Mouse (Mus musculus): Measurements from ENCODE around the gene Ssbp4. TPM values are rescaled to one million over a fixed set of nuclear protein-coding genes. Genes with fewer than 3 reads are reported as not detected.
"Not testable (repeated sequence)": the region's sequence is repeated elsewhere in the genome, so short reads cannot be mapped to it uniquely, and the experiment has no call there.

Gene Ssbp4
- total and polyA plus RNA-seq, 2 experiments from 2014 or later: 204 to 249 TPM

- TF ChIP-seq CTCF (IDR thresholded peaks at IDR 0.05; ENCODE audit: low read depth): no peak
- WGBS: 87% methylated on average over 12 of the region's 12 CpGs
- peaks cover 8% of the 10 kb centered on the region for H3K4me1 ChIP-seq (ENCODE audit: insufficient read depth)
These were observed 17.1 kb downstream of the Ssbp4 start for GRCm38 (mm10) chr8:70591569-70591968.

GRCm38 (mm10) chr8:70587955-70588354, 20.7 kb downstream of the Ssbp4 start:
- H3K9me3 ChIP-seq (ENCODE audit: low read length): not testable (repeated sequence)
- WGBS: 89% methylated on average over 4 of the region's 4 CpGs

More at GRCm38 (mm10) chr8:70591569-70591968, 17.1 kb downstream of the Ssbp4 start:
- H3K9ac ChIP-seq: no peak overlapping the region
- H3K27me3 ChIP-seq (ENCODE audit: insufficient read depth, low read length): no peaks in the 10 kb centered on the region
- no peak overlapping the region for H3K4me3 ChIP-seq (ENCODE audit: low read depth, low read length)
- peaks cover 25% of the 10 kb centered on the region for H3K36me3 ChIP-seq (ENCODE audit: insufficient read depth)
- no peak overlapping the region for H3K4me2 ChIP-seq (ENCODE audit: low read depth)
- ATAC-seq (no peak), DNase-seq (no peak)
- H3K9me3 ChIP-seq (ENCODE audit: low read length): no peaks in the 10 kb centered on the region
- H3K27ac ChIP-seq (ENCODE audit: low read depth, low read length): no peak overlapping the region

DNA sequence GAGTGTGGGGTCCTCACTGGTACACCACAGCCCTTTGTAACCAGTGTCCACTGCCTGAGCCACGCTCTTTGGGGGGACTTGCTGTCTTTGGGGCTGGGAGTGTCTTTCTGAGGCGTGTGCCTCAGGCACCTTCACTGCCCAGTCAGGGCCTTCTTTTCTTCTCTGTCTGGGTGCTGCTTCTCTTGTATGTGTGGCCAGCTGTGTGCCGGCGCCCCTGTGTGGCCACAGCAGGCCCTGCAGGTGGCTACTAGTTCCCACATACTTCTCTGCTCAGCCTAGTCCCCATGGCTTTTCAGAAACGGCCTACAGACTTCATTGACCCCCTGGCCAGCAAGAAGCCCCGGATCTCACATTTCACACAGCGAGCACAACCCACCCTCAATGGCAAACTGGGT, 23.4 kb downstream of the Ssbp4 start:
- Histone ChIP-seq H3K4me1 (ENCODE audit: insufficient read depth) (no peaks in the 10 kb centered on the region), H3K9me3 (ENCODE audit: low read length) (no peaks in the 10 kb centered on the region), H3K27ac (ENCODE audit: low read depth, low read length) (no peak overlapping the region), H3K9ac (no peak overlapping the region; the same call in 1 of the 2 replicates), H3K4me3 (ENCODE audit: low read depth, low read length) (no peak overlapping the region), H3K36me3 (ENCODE audit: insufficient read depth) (peaks cover 69% of the 10 kb centered on the region), H3K27me3 (ENCODE audit: insufficient read depth, low read length) (no peaks in the 10 kb centered on the region), H3K4me2 (ENCODE audit: low read depth) (no peak overlapping the region)
- 37% methylated on average over 7 of the region's 7 CpGs for WGBS
- peak; percentile 44 for DNase-seq
- ATAC-seq: peak; percentile 83
- peak; percentile 74 for TF ChIP-seq CTCF (IDR thresholded peaks at IDR 0.05; ENCODE audit: low read depth)

More at GRCm38 (mm10) chr8:70587955-70588354, 20.7 kb downstream of the Ssbp4 start:
- not testable (repeated sequence) for H3K4me1 ChIP-seq (ENCODE audit: insufficient read depth); H3K27me3 ChIP-seq (ENCODE audit: insufficient read depth, low read length); ATAC-seq; H3K4me3 ChIP-seq (ENCODE audit: low read depth, low read length); H3K4me2 ChIP-seq (ENCODE audit: low read depth); DNase-seq; H3K27ac ChIP-seq (ENCODE audit: low read depth, low read length); H3K9ac ChIP-seq
- peaks cover 57% of the 10 kb centered on the region for H3K36me3 ChIP-seq (ENCODE audit: insufficient read depth)

DNA sequence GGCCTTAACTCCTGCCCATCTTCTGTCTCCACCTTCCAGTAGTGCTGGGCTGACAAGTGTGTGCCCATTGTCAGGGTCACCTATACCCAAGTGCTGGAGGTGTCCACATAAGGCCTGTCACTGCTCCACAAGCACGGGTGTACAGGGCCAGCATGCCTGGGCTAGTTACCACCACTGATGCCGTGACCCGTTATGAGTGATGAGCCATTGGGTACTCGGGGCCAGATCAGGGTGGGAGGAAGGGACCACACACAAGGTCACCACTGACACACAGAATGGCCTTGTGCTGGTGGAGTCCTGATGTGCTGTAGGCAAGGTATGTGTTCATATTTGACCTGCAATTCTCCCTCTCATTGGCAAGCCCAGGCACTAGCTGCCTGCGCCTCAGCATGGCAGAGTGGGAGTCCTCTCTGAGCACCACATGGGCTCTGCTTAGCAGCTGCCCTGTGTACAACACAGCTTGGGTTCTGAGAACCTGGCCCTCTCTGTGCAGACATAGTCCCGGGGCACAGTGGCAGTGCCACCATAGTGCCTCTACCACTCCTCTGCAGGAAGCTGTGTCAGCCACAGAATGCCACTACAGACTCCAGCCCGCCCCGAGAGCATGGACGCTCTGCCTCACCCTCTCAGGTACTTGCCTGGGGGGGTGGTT, 23.9 kb downstream of the Ssbp4 start:
- ATAC-seq (peak; percentile 14; the same call in 1 of the 2 replicates), DNase-seq (no peak)
- Histone ChIP-seq H3K4me1 (ENCODE audit: insufficient read depth) (no peaks in the 10 kb centered on the region), H3K27me3 (ENCODE audit: insufficient read depth, low read length) (no peaks in the 10 kb centered on the region), H3K36me3 (ENCODE audit: insufficient read depth) (peaks cover 74% of the 10 kb centered on the region), H3K9me3 (ENCODE audit: low read length) (no peaks in the 10 kb centered on the region), H3K4me2 (ENCODE audit: low read depth) (no peak overlapping the region), H3K27ac (ENCODE audit: low read depth, low read length) (no peak overlapping the region), H3K4me3 (ENCODE audit: low read depth, low read length) (no peak overlapping the region), H3K9ac (no peak overlapping the region; the same call in 1 of the 2 replicates)
- 92% methylated on average over 9 of the region's 9 CpGs for WGBS
- no peak for TF ChIP-seq CTCF (IDR thresholded peaks at IDR 0.05; ENCODE audit: low read depth)

GRCm38 (mm10) chr8:70583476-70584387, 24.9 kb downstream of the Ssbp4 start:
- 82% methylated on average over 18 of the region's 18 CpGs for WGBS
- H3K9ac ChIP-seq: no peak overlapping the region

DNA sequence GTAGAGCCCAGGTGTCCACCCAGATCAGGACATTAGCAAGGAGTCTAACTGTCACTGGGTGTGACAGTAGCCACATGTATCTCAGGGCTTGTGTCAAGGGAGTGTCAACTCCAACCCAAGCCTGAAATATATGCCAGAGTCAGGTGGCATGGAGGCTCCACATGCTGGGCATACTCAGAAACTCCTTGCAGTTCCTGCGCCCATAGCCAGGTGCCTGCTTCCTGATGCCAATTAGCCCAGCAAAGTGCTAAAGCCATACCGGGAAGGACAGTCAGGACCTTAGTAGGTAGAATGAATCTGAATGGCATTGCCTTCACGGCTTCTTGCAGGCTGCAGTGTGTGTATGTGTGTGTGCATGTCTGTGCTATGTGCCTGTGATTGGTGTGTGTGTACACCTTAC, 31.5 kb downstream of the Ssbp4 start:
- Histone ChIP-seq H3K4me1 (ENCODE audit: insufficient read depth) (no peaks in the 10 kb centered on the region), H3K27me3 (ENCODE audit: insufficient read depth, low read length) (no peaks in the 10 kb centered on the region), H3K4me3 (ENCODE audit: low read depth, low read length) (no peak overlapping the region), H3K9me3 (ENCODE audit: low read length) (no peaks in the 10 kb centered on the region), H3K27ac (ENCODE audit: low read depth, low read length) (no peak overlapping the region), H3K4me2 (ENCODE audit: low read depth) (no peak overlapping the region), H3K9ac (no peak overlapping the region), H3K36me3 (ENCODE audit: insufficient read depth) (peaks cover 46% of the 10 kb centered on the region)
- ATAC-seq: no peak
- TF ChIP-seq CTCF (IDR thresholded peaks at IDR 0.05; ENCODE audit: low read depth): no peak
- DNase-seq: no peak
- whole genome bisulfite sequencing: 93% methylated on average over 3 of the region's 3 CpGs

More at GRCm38 (mm10) chr8:70583476-70584387, 24.9 kb downstream of the Ssbp4 start:
- DNase-seq: no peak
- peak; percentile 21 for ATAC-seq
- H3K9me3 ChIP-seq (ENCODE audit: low read length): no peaks in the 10 kb centered on the region
- H3K4me2 ChIP-seq (ENCODE audit: low read depth): no peak overlapping the region
- no peak overlapping the region for H3K4me3 ChIP-seq (ENCODE audit: low read depth, low read length)
- no peak for TF ChIP-seq CTCF (IDR thresholded peaks at IDR 0.05; ENCODE audit: low read depth)
- H3K4me1 ChIP-seq (ENCODE audit: insufficient read depth): no peaks in the 10 kb centered on the region
- H3K36me3 ChIP-seq (ENCODE audit: insufficient read depth): peaks cover 76% of the 10 kb centered on the region
- no peak overlapping the region for H3K27ac ChIP-seq (ENCODE audit: low read depth, low read length)
- H3K27me3 ChIP-seq (ENCODE audit: insufficient read depth, low read length): no peaks in the 10 kb centered on the region

GRCm38 (mm10) chr8:70574915-70575314, 33.8 kb downstream of the Ssbp4 start:
- Histone ChIP-seq H3K27me3 (ENCODE audit: insufficient read depth, low read length) (no peaks in the 10 kb centered on the region), H3K36me3 (ENCODE audit: insufficient read depth) (peaks cover 24% of the 10 kb centered on the region), H3K4me2 (ENCODE audit: low read depth) (no peak overlapping the region), H3K27ac (ENCODE audit: low read depth, low read length) (no peak overlapping the region), H3K9me3 (ENCODE audit: low read length) (no peaks in the 10 kb centered on the region), H3K4me1 (ENCODE audit: insufficient read depth) (no peaks in the 10 kb centered on the region), H3K4me3 (ENCODE audit: low read depth, low read length) (no peak overlapping the region), H3K9ac (no peak overlapping the region)
- DNase-seq: no peak
- TF ChIP-seq CTCF (IDR thresholded peaks at IDR 0.05; ENCODE audit: low read depth): no peak
- 78% methylated on average over 4 of the region's 4 CpGs for WGBS
- no peak for ATAC-seq

Measured in forebrain, postnatal 0 days (tissue).